Mouse (Mus musculus) spleen, postnatal 10 days (tissue): ENCODE results near the gene Sncb.

Experiments
- DNase-seq, 2 experiments: peaks; one replicate each; pipeline ENCODE4 v3.0.0; 2021 to 2022; ENCODE audit warnings: low spot score in 2 of 2

The Sncb gene

GRCm38 (mm10) chr13:54783235-54783634 is 16.8 kb upstream of the Sncb start:
- DNase-seq = no peak

GRCm38 (mm10) chr13:54781086-54781485 is 14.7 kb upstream of the Sncb start:
- no peak for DNase-seq

- no peak for DNase-seq
Measured at GRCm38 (mm10) chr13:54780592-54780991, 14.2 kb upstream of the Sncb start.

GRCm38 (mm10) chr13:54767012-54767411 is 617 bp upstream of the Sncb start:
- DNase-seq = no peak

GRCm38 (mm10) chr13:54765281-54766191 is 859 bp downstream of the Sncb start:
- no peak for DNase-seq

GRCm38 (mm10) chr13:54760906-54761305 is 5.5 kb downstream of the Sncb start:
- DNase-seq = no peak

GRCm38 (mm10) chr13:54760164-54760795 is 6.1 kb downstream of the Sncb start:
- DNase-seq = no peak

GRCm38 (mm10) chr13:54759496-54759895 is 6.9 kb downstream of the Sncb start:
- DNase-seq = no peak

GRCm38 (mm10) chr13:54758756-54759470 is 7.5 kb downstream of the Sncb start:
- no peak for DNase-seq

GRCm38 (mm10) chr13:54758045-54758755 is 8.2 kb downstream of the Sncb start:
- peak in 1 of 2 experiments; percentile 66 for DNase-seq

- no peak for DNase-seq
Measured at GRCm38 (mm10) chr13:54757093-54757830, 9.1 kb downstream of the Sncb start.

- no peak for DNase-seq
Measured at GRCm38 (mm10) chr13:54756156-54756712, 10.2 kb downstream of the Sncb start.

- no peak for DNase-seq
Measured at GRCm38 (mm10) chr13:54755201-54755830, 11.1 kb downstream of the Sncb start.

GRCm38 (mm10) chr13:54754169-54755080 is 12.0 kb downstream of the Sncb start:
- no peak for DNase-seq

GRCm38 (mm10) chr13:54753733-54754132 is 12.7 kb downstream of the Sncb start:
- DNase-seq = no peak

GRCm38 (mm10) chr13:54752656-54753055 is 13.7 kb downstream of the Sncb start:
- DNase-seq = no peak

GRCm38 (mm10) chr13:54750699-54751098 is 15.7 kb downstream of the Sncb start:
- DNase-seq = peak in 1 of 2 experiments; percentile 40

GRCm38 (mm10) chr13:54749864-54750411 is 16.5 kb downstream of the Sncb start, which contains the start of gene Gprin1:
Gprin1 (minus strand) TSS chr13:54749874.
- DNase-seq = no peak
